17 mouse cellular contexts compared by ENCODE assay signal in the genomic region with DNA sequence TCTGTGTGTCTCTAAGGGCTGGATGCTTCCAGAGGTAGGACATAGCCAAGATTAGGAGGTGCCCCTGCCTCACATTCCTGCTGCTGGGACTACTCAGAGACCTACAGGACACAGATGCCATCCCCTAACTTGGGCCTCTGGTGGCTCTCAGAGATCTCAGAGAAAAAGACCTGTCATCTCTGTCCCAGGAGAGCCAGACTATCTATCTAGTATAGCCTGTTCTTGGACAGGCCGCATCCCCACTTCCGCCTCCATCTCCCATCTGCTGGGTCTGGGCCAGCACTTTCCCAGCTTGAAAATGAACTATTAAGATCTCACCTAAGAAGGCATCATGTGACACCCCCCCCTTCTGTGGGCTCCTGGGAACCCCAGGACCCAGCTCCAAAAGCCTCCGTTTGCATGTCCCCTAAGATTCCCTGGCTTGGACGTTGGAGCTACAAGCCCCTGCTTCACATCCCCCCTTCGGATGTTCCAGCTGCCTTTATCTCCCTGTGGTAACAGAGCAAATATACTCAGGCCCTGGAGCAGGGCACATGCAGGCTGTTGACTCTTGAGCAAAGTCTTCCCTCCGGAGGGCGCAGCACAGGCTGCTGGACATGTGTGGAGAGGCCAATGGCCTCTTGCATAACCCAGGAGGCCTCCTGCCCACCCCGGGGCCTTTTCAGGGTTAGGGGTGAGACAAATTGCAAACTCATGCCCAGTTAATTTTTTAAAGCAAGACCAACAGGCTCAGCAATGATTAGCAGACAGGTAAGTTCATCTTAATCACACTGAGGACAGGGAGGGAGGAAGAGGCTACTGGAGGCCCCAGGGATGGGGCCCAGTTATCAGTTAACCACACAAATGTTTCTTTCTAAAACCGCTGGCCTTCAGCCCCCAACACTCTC. TPM values are rescaled to one million over a fixed set of nuclear protein-coding genes. Genes with fewer than 3 reads are reported as not detected.
DNase-seq lines count a peak whose midpoint lies in the region; ATAC-seq and TF ChIP-seq lines count a peak whose summit lies in the region.
"Had no signal": no experiment of that assay in that cellular context is flagged by ENCODE, and none has a peak within 500 bp of the region (broad histone marks: within the 10 kb centered on the region; RNA-seq: fewer than 3 reads in every experiment).

No protein-coding gene starts in this region.

- WGBS in kidney, embryonic 14.5 days = 75% methylated on average over 9 of the region's 9 CpGs
- WGBS in liver, adult 2 months = 14% methylated on average over 9 of the region's 9 CpGs
- 60% methylated on average over 9 of the region's 9 CpGs for WGBS in stomach, embryonic 15.5 days
- WGBS in midbrain, embryonic 16.5 days = 83% methylated on average over 9 of the region's 9 CpGs

- peak; percentile 46; the same call in 1 of the 2 replicates for TF ChIP-seq POLR2A in liver, adult 2 months (IDR thresholded peaks at IDR 0.05; ENCODE audit: extremely low read depth, insufficient read depth, low read length)

- H3K4me2 ChIP-seq in kidney, embryonic 14.5 days (replicated peaks; ENCODE audit: low read depth, low read length) = no peak overlapping the region
- H3K4me2 ChIP-seq in stomach, embryonic 15.5 days = no peak overlapping the region
- H3K4me2 ChIP-seq in midbrain, embryonic 16.5 days (ENCODE audit: low read length) = no peak overlapping the region
- H3K4me2 ChIP-seq: limb, embryonic 12.5 days had no signal

- no peak overlapping the region for H3K9ac ChIP-seq in kidney, embryonic 14.5 days (ENCODE audit: low read depth, low read length)
- peak overlapping the region; percentile 88 for H3K9ac ChIP-seq in liver, adult 2 months (ENCODE audit: low read depth, low read length)
- H3K9ac ChIP-seq in stomach, embryonic 15.5 days = no peak overlapping the region
- H3K9ac ChIP-seq in midbrain, embryonic 16.5 days (ENCODE audit: low read depth, low read length) = no peak overlapping the region
- H3K9ac ChIP-seq: forebrain, postnatal 0 days; limb, embryonic 12.5 days had no signal

- no peak for ATAC-seq in erythroblast, adult 5-6 weeks (replicated peaks; ENCODE audit: low FRiP score, poor library complexity, severe bottlenecking)
- ATAC-seq in kidney, embryonic 14.5 days (ENCODE audit: low FRiP score, low TSS enrichment) = peak; percentile 40; the same call in 1 of the 2 replicates
- ATAC-seq in stomach, embryonic 15.5 days (ENCODE audit: insufficient read depth, low FRiP score, low read depth) = peak; percentile 75; the same call in 1 of the 2 replicates
- no peak for ATAC-seq in midbrain, embryonic 16.5 days
- ATAC-seq: forebrain, postnatal 0 days had no signal

- H3K36me3 ChIP-seq in erythroblast, embryonic 14.5 days (ENCODE audit: control insufficient read depth) = no peaks in the 10 kb centered on the region
- no peaks in the 10 kb centered on the region for H3K36me3 ChIP-seq in kidney, embryonic 14.5 days (ENCODE audit: control insufficient read depth, insufficient read depth, low read length)
- peaks cover 3% of the 10 kb centered on the region; the same call in 1 of the 2 replicates for H3K36me3 ChIP-seq in liver, adult 2 months (ENCODE audit: control insufficient read depth, insufficient read depth, low read length)
- no peaks in the 10 kb centered on the region for H3K36me3 ChIP-seq in stomach, embryonic 15.5 days
- no peaks in the 10 kb centered on the region for H3K36me3 ChIP-seq in midbrain, embryonic 16.5 days (ENCODE audit: control insufficient read depth, insufficient read depth, low read length)
- H3K36me3 ChIP-seq: limb, embryonic 12.5 days; midbrain, embryonic 10.5 days had no signal

- DNase-seq in liver, adult 2 months (ENCODE audit: extremely low read depth, low read depth, low spot score) = peak; percentile 98
- no peak for DNase-seq in frontal cortex, postnatal 36 days (ENCODE audit: low spot score in 2 of 2)
- DNase-seq in thymus, postnatal 0 days (ENCODE audit: low spot score) = no peak
- DNase-seq: cerebellum, adult 11-12 months; forebrain, postnatal 0 days; lung, postnatal 10 days; thymus, postnatal 36 days had no signal

- H3K4me3 ChIP-seq in erythroblast, embryonic 14.5 days (replicated peaks) = peak overlapping the region; percentile 21
- H3K4me3 ChIP-seq in kidney, embryonic 14.5 days (ENCODE audit: low read length) = no peak overlapping the region
- peak overlapping the region; percentile 60 for H3K4me3 ChIP-seq in liver, adult 2 months (ENCODE audit: insufficient read depth, low read depth, low read length)
- no peak overlapping the region for H3K4me3 ChIP-seq in stomach, embryonic 15.5 days (replicated peaks)
- H3K4me3 ChIP-seq in midbrain, embryonic 16.5 days (ENCODE audit: low read depth, low read length) = no peak overlapping the region
- H3K4me3 ChIP-seq: limb, embryonic 12.5 days; midbrain, embryonic 10.5 days had no signal

- peaks cover 3% of the 10 kb centered on the region; the same call in 1 of the 2 replicates for H3K4me1 ChIP-seq in erythroblast, embryonic 14.5 days (ENCODE audit: control insufficient read depth)
- H3K4me1 ChIP-seq in kidney, embryonic 14.5 days (ENCODE audit: control insufficient read depth, insufficient read depth, low read length) = no peaks in the 10 kb centered on the region
- peaks cover 21% of the 10 kb centered on the region for H3K4me1 ChIP-seq in liver, adult 2 months (ENCODE audit: control insufficient read depth, insufficient read depth, low read length)
- no peaks in the 10 kb centered on the region for H3K4me1 ChIP-seq in stomach, embryonic 15.5 days
- no peaks in the 10 kb centered on the region for H3K4me1 ChIP-seq in midbrain, embryonic 16.5 days (ENCODE audit: control insufficient read depth, insufficient read depth, low read length)
- H3K4me1 ChIP-seq: limb, embryonic 12.5 days had no signal

- no peak for TF ChIP-seq CTCF in liver, adult 2 months (IDR thresholded peaks at IDR 0.05; ENCODE audit: low read depth, low read length)

- H3K27me3 ChIP-seq in erythroblast, embryonic 14.5 days (ENCODE audit: control insufficient read depth) = no peaks in the 10 kb centered on the region
- H3K27me3 ChIP-seq in kidney, embryonic 14.5 days (ENCODE audit: control insufficient read depth, insufficient read depth, low read length) = no peaks in the 10 kb centered on the region
- no peaks in the 10 kb centered on the region for H3K27me3 ChIP-seq in liver, adult 2 months (ENCODE audit: control insufficient read depth, insufficient read depth, low read length)
- H3K27me3 ChIP-seq in stomach, embryonic 15.5 days (replicated peaks) = no peaks in the 10 kb centered on the region
- H3K27me3 ChIP-seq in midbrain, embryonic 16.5 days (ENCODE audit: control insufficient read depth, insufficient read depth, low read depth, low read length) = no peaks in the 10 kb centered on the region

- H3K79me2 ChIP-seq in liver, adult 2 months (ENCODE audit: control insufficient read depth, insufficient read depth, low read length) = peaks cover 8% of the 10 kb centered on the region; the same call in 1 of the 2 replicates

- no peak overlapping the region for H3K27ac ChIP-seq in kidney, embryonic 14.5 days (ENCODE audit: low read depth, low read length)
- peak overlapping the region; percentile 98 for H3K27ac ChIP-seq in liver, adult 2 months (replicated peaks; ENCODE audit: insufficient read depth, low read depth, low read length)
- H3K27ac ChIP-seq in stomach, embryonic 15.5 days = 0 out of 2 replicates have a peak overlapping the region, but pooled peaks have one; percentile 11
- no peak overlapping the region for H3K27ac ChIP-seq in midbrain, embryonic 16.5 days (ENCODE audit: low read length)
- H3K27ac ChIP-seq: limb, embryonic 12.5 days; midbrain, embryonic 10.5 days had no signal

- H3K9me3 ChIP-seq in erythroblast, embryonic 14.5 days (ENCODE audit: control insufficient read depth, low read length) = no peaks in the 10 kb centered on the region
- H3K9me3 ChIP-seq in kidney, embryonic 14.5 days (ENCODE audit: control insufficient read depth, low read length) = no peaks in the 10 kb centered on the region
- no peaks in the 10 kb centered on the region for H3K9me3 ChIP-seq in stomach, embryonic 15.5 days
- H3K9me3 ChIP-seq in midbrain, embryonic 16.5 days (replicated peaks; ENCODE audit: control insufficient read depth, low read length, poor library complexity, severe bottlenecking) = no peaks in the 10 kb centered on the region
- H3K9me3 ChIP-seq: limb, embryonic 12.5 days; midbrain, embryonic 10.5 days had no signal

RNA-seq across cellular contexts. Expression of gene Hnf4a, which starts 33.9 kb away (rescaled TPM):
- 0.01 and 0.06 TPM in 2 replicates for polyA plus RNA-seq in erythroblast, embryonic 14.5 days (2012)
- not detected in 2 replicates for total RNA-seq in erythroblast, adult 5-6 weeks (2015; ENCODE audit: low replicate concordance)
- 0.26 and 0.42 TPM in 2 replicates for total RNA-seq in erythroblast, adult 5-6 weeks (2017; ENCODE audit: low replicate concordance)
- polyA plus RNA-seq in kidney, embryonic 14.5 days (2014; fragmentation: Nextera tagmentation; extraction: Ambion mirVana) = 6.0 and 10.7 TPM in 2 replicates
- 164 and 213 TPM in 2 replicates for total RNA-seq in liver, adult 2 months (2014; rRNA removed)
- polyA plus RNA-seq in liver, adult 2 months (2012; rRNA removed) = 260 and 313 TPM in 2 replicates
- 33.6 and 43.6 TPM in 2 replicates for polyA plus RNA-seq in stomach, embryonic 15.5 days (2015; fragmentation: Nextera tagmentation; extraction: Ambion mirVana)
- 1.2 and 1.3 TPM in 2 replicates for polyA plus RNA-seq in thymus, postnatal 0 days (2015; fragmentation: Nextera tagmentation; extraction: Ambion mirVana)
- not detected in 2 replicates for polyA plus RNA-seq in midbrain, embryonic 16.5 days (2015; fragmentation: Nextera tagmentation; extraction: Ambion mirVana)
- total RNA-seq: forebrain, postnatal 0 days; layer of hippocampus, postnatal 14 days had no signal
- polyA plus RNA-seq: forebrain, postnatal 0 days; heart, postnatal 0 days; limb, embryonic 12.5 days had no signal

RNA-seq across cellular contexts. Expression of gene R3hdml, which starts 48.4 kb away (rescaled TPM):
- polyA plus RNA-seq in erythroblast, embryonic 14.5 days (2012) = not detected in 2 replicates
- not detected in 2 replicates for total RNA-seq in erythroblast, adult 5-6 weeks (2015; ENCODE audit: low replicate concordance)
- not detected in 2 replicates for total RNA-seq in erythroblast, adult 5-6 weeks (2017; ENCODE audit: low replicate concordance)
- 26.3 and 29.5 TPM in 2 replicates for polyA plus RNA-seq in kidney, embryonic 14.5 days (2014; fragmentation: Nextera tagmentation; extraction: Ambion mirVana)
- total RNA-seq in liver, adult 2 months (2014; rRNA removed) = not detected in 2 replicates
- polyA plus RNA-seq in liver, adult 2 months (2012; rRNA removed) = not detected in 2 replicates
- polyA plus RNA-seq in stomach, embryonic 15.5 days (2015; fragmentation: Nextera tagmentation; extraction: Ambion mirVana) = 0.19 TPM in 1 of 2 replicates, not detected in the other
- polyA plus RNA-seq in thymus, postnatal 0 days (2015; fragmentation: Nextera tagmentation; extraction: Ambion mirVana) = 0.19 and 0.21 TPM in 2 replicates
- polyA plus RNA-seq in midbrain, embryonic 16.5 days (2015; fragmentation: Nextera tagmentation; extraction: Ambion mirVana) = 0.39 TPM in 1 of 2 replicates, not detected in the other
- total RNA-seq: gastrocnemius, postnatal 4 days; layer of hippocampus, postnatal 14 days had no signal
- polyA plus RNA-seq: heart, postnatal 0 days; limb, embryonic 12.5 days; midbrain, embryonic 10.5 days had no signal

Comparison
In these comparisons a context has a peak if more than half of its experiments do, and no peak if none do; other contexts are left out.
1. H3K4me3 ChIP-seq: peak in erythroblast, embryonic 14.5 days (single experiment) and liver, adult 2 months (single experiment); none in kidney, embryonic 14.5 days (single experiment), stomach, embryonic 15.5 days (single experiment) and midbrain, embryonic 16.5 days (single experiment).
2. ATAC-seq: peak in kidney, embryonic 14.5 days (single experiment) and stomach, embryonic 15.5 days (single experiment); none in erythroblast, adult 5-6 weeks (single experiment) and midbrain, embryonic 16.5 days (single experiment).
3. H3K27ac ChIP-seq: peak in liver, adult 2 months (single experiment) and stomach, embryonic 15.5 days (single experiment); none in kidney, embryonic 14.5 days (single experiment) and midbrain, embryonic 16.5 days (single experiment).
4. RNA of gene R3hdml, which starts 48.4 kb away (polyA plus RNA-seq): 26.3 to 29.5 TPM in kidney, embryonic 14.5 days; 0.39 TPM in midbrain, embryonic 16.5 days, 0.19 to 0.21 TPM in thymus, postnatal 0 days, 0.19 TPM in stomach, embryonic 15.5 days, not detected in erythroblast, embryonic 14.5 days and not detected in liver, adult 2 months; every median in the first group is over 10 times any median in the second.